Mouse (Mus musculus): Measurements from ENCODE around the gene Ube2q2. TPM values are rescaled to one million over a fixed set of nuclear protein-coding genes. Genes with fewer than 3 reads are reported as not detected.

The Ube2q2 gene
- total and polyA plus RNA-seq, 2 experiments from 2014 or later: 32.3 to 34.1 TPM

- no peaks in the 10 kb centered on the region for H3K27me3 ChIP-seq (ENCODE audit: insufficient read depth, low read length)
- no peaks in the 10 kb centered on the region for H3K36me3 ChIP-seq (ENCODE audit: insufficient read depth)
- DNase-seq: no peak
- TF ChIP-seq CTCF (IDR thresholded peaks at IDR 0.05; ENCODE audit: low read depth): no peak
- H3K27ac ChIP-seq (ENCODE audit: low read depth, low read length): no peak overlapping the region
- H3K4me1 ChIP-seq (ENCODE audit: insufficient read depth): no peaks in the 10 kb centered on the region
- H3K4me2 ChIP-seq (ENCODE audit: low read depth): no peak overlapping the region
- no peak for ATAC-seq
- H3K4me3 ChIP-seq (ENCODE audit: low read depth, low read length): no peak overlapping the region
- no peaks in the 10 kb centered on the region for H3K9me3 ChIP-seq (ENCODE audit: low read length)
- no peak overlapping the region for H3K9ac ChIP-seq
- 88% methylated on average over 4 of the region's 4 CpGs for WGBS
These were observed 11.5 kb upstream of the Ube2q2 start for GRCm38 (mm10) chr9:55137112-55137511.

- H3K4me2 ChIP-seq (ENCODE audit: low read depth): no peak overlapping the region
- no peak overlapping the region for H3K4me3 ChIP-seq (ENCODE audit: low read depth, low read length)
- ATAC-seq (no peak), DNase-seq (no peak)
- no peak overlapping the region for H3K9ac ChIP-seq
- H3K27me3 ChIP-seq (ENCODE audit: insufficient read depth, low read length): no peaks in the 10 kb centered on the region
- 66% methylated on average over 5 of the region's 5 CpGs for WGBS
- H3K27ac ChIP-seq (ENCODE audit: low read depth, low read length): no peak overlapping the region
- TF ChIP-seq CTCF (IDR thresholded peaks at IDR 0.05; ENCODE audit: low read depth): peak; percentile 20; the same call in 1 of the 2 replicates
- no peaks in the 10 kb centered on the region for H3K9me3 ChIP-seq (ENCODE audit: low read length)
- H3K36me3 ChIP-seq (ENCODE audit: insufficient read depth): no peaks in the 10 kb centered on the region
- H3K4me1 ChIP-seq (ENCODE audit: insufficient read depth): no peaks in the 10 kb centered on the region
These were observed 8.7 kb upstream of the Ube2q2 start for GRCm38 (mm10) chr9:55139958-55140357.

GRCm38 (mm10) chr9:55149499-55150278 is 1.0 kb downstream of the Ube2q2 start:
- Histone ChIP-seq H3K27ac (ENCODE audit: low read depth, low read length) (peak overlapping the region; percentile 73), H3K9ac (peak overlapping the region; percentile 86), H3K4me2 (ENCODE audit: low read depth) (peak overlapping the region; percentile 95), H3K4me3 (ENCODE audit: low read depth, low read length) (peak overlapping the region; percentile 86), H3K27me3 (ENCODE audit: insufficient read depth, low read length) (no peaks in the 10 kb centered on the region), H3K36me3 (ENCODE audit: insufficient read depth) (no peaks in the 10 kb centered on the region), H3K4me1 (ENCODE audit: insufficient read depth) (peaks cover 7% of the 10 kb centered on the region), H3K9me3 (ENCODE audit: low read length) (no peaks in the 10 kb centered on the region)
- peak; percentile 59 for DNase-seq
- WGBS: 0% methylated on average over 68 of the region's 93 CpGs
- no peak for TF ChIP-seq CTCF (IDR thresholded peaks at IDR 0.05; ENCODE audit: low read depth)
- ATAC-seq: peak; percentile 60

- no peaks in the 10 kb centered on the region for H3K27me3 ChIP-seq (ENCODE audit: insufficient read depth, low read length)
- peak overlapping the region; percentile 86 for H3K4me3 ChIP-seq (ENCODE audit: low read depth, low read length)
- no peak overlapping the region for H3K27ac ChIP-seq (ENCODE audit: low read depth, low read length)
- DNase-seq: no peak
- H3K9ac ChIP-seq: peak overlapping the region; percentile 86
- no peak for ATAC-seq
- TF ChIP-seq CTCF (IDR thresholded peaks at IDR 0.05; ENCODE audit: low read depth): no peak
- H3K9me3 ChIP-seq (ENCODE audit: low read length): no peaks in the 10 kb centered on the region
- H3K4me1 ChIP-seq (ENCODE audit: insufficient read depth): peaks cover 7% of the 10 kb centered on the region
- peak overlapping the region; percentile 95 for H3K4me2 ChIP-seq (ENCODE audit: low read depth)
- no peaks in the 10 kb centered on the region for H3K36me3 ChIP-seq (ENCODE audit: insufficient read depth)
- WGBS: 3% methylated on average over 13 of the region's 13 CpGs
These were observed 1.6 kb downstream of the Ube2q2 start for GRCm38 (mm10) chr9:55150279-55150726.

DNA sequence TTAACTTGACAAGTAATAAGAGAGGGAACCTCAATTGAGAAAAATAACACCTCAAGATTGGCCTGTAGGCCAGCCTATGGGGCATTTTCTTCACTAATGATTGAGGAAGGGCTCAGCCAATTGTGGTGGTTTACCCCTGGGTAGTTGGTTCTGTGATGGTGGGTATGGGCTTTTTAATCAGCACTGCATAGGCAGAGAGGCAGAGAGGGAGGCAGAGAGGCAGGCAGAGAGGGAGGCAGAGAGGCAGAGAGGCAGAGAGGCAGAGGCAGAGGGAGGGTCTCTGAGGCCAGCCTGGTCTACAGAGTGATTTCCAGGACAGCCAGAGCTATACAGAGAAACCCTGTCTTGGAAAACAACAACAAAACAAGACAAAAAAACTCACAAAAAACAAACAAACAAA is 2.4 kb downstream of the Ube2q2 start:
- no peak for TF ChIP-seq CTCF (IDR thresholded peaks at IDR 0.05; ENCODE audit: low read depth)
- DNase-seq (no peak), ATAC-seq (no peak)
- Histone ChIP-seq H3K27ac (ENCODE audit: low read depth, low read length) (no peak overlapping the region), H3K4me1 (ENCODE audit: insufficient read depth) (peaks cover 7% of the 10 kb centered on the region), H3K27me3 (ENCODE audit: insufficient read depth, low read length) (no peaks in the 10 kb centered on the region), H3K4me2 (ENCODE audit: low read depth) (peak overlapping the region; percentile 95), H3K4me3 (ENCODE audit: low read depth, low read length) (no peak overlapping the region), H3K9me3 (ENCODE audit: low read length) (no peaks in the 10 kb centered on the region), H3K36me3 (ENCODE audit: insufficient read depth) (no peaks in the 10 kb centered on the region), H3K9ac (no peak overlapping the region)

DNA sequence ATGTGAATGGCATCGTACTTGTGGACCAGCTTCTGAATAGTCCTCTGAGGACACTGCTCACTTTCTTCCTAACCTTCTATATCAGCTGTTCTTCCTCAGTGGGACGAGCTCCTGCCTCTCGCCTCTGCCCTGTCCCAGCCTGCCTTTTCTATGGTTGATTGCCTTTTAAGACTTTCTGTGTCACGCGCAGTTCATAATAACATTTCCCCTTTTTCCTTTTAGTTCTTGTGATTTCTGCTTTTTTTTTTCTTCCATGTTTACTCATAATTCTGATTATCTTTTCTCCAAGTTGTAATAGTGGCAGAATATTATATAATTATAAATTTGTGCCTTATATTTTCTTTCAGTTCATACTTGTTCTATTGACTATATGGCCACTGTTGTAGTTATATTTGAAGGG is 4.3 kb downstream of the Ube2q2 start:
- no peaks in the 10 kb centered on the region for H3K9me3 ChIP-seq (ENCODE audit: low read length)
- no peak overlapping the region for H3K4me3 ChIP-seq (ENCODE audit: low read depth, low read length)
- WGBS: 88% methylated on average over 5 of the region's 5 CpGs
- no peak overlapping the region for H3K4me2 ChIP-seq (ENCODE audit: low read depth)
- H3K4me1 ChIP-seq (ENCODE audit: insufficient read depth): peaks cover 7% of the 10 kb centered on the region
- no peak overlapping the region for H3K9ac ChIP-seq
- no peak overlapping the region for H3K27ac ChIP-seq (ENCODE audit: low read depth, low read length)
- no peak for ATAC-seq
- no peak for DNase-seq
- no peaks in the 10 kb centered on the region for H3K36me3 ChIP-seq (ENCODE audit: insufficient read depth)
- no peaks in the 10 kb centered on the region for H3K27me3 ChIP-seq (ENCODE audit: insufficient read depth, low read length)
- no peak for TF ChIP-seq CTCF (IDR thresholded peaks at IDR 0.05; ENCODE audit: low read depth)

DNA sequence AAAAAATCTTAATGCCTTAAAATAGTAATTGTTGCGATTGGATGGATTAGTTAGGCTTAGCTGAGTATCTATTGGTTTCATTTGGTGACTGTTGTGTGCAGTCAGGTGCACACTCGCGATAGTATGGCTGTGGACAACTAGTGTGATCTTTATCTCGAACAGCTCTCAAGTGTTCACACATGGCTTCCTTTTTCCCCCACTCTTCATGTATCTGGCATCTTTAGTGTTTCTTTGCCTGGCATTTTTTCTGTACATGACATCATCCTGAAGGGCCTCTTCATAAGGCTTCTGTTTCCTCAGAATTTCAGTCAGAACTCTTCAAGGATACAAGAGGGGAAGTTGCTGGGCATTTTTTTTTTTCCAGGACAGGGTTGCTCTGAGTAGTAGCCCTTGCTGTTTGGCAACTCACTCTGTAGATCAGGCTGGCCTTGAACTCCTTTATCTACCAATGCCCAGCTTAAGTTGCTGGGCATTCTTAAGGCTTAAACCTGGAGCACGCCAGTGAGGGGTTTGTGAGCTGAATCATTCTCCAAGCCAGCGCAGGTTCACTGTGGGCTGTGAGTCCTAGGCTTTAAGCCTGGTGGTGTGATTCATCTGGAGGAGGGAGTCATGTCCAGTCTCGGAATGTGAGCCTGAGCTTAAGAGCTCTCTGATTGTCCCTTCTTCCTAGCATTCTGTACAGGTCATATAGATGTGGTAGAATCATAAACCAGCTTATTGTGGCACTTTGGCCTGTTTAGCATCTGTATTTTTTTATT is 22.2 kb downstream of the Ube2q2 start:
- no peak for TF ChIP-seq CTCF (IDR thresholded peaks at IDR 0.05; ENCODE audit: low read depth)
- ATAC-seq (no peak), DNase-seq (no peak)
- H3K27me3 ChIP-seq (ENCODE audit: insufficient read depth, low read length): no peaks in the 10 kb centered on the region
- H3K4me1 ChIP-seq (ENCODE audit: insufficient read depth): no peaks in the 10 kb centered on the region
- no peak overlapping the region for H3K4me2 ChIP-seq (ENCODE audit: low read depth)
- no peak overlapping the region for H3K9ac ChIP-seq
- no peaks in the 10 kb centered on the region for H3K9me3 ChIP-seq (ENCODE audit: low read length)
- no peak overlapping the region for H3K4me3 ChIP-seq (ENCODE audit: low read depth, low read length)
- no peak overlapping the region for H3K27ac ChIP-seq (ENCODE audit: low read depth, low read length)
- H3K36me3 ChIP-seq (ENCODE audit: insufficient read depth): no peaks in the 10 kb centered on the region
- WGBS: 89% methylated on average over 7 of the region's 7 CpGs
